Mouse (Mus musculus) neural tube, embryonic 13.5 days (tissue): ENCODE measurements around the gene Hltf. TPM values are rescaled to one million over a fixed set of nuclear protein-coding genes. Genes with fewer than 3 reads are reported as not detected.

Experiments used
- ATAC-seq: fragments of 200-750 bp; cut with Nextera tagmentation; 2 replicates; pipeline ENCODE4 v1.8.0; 2017; ENCODE audit warnings: low read depth, mild to moderate bottlenecking, moderate TSS enrichment, moderate library complexity
- H3K27ac ChIP-seq: fragments of 300-500 bp; sonication (generic); replicated peaks from 2 replicates; pipeline ENCODE4 v1.5.1; 2015; ENCODE audit warnings: moderate library complexity, mild to moderate bottlenecking, inconsistent platforms
- H3K27me3 ChIP-seq: fragments of 300-500 bp; sonication (generic); 2 replicates; pipeline ENCODE4 v1.6.1; 2015; ENCODE audit warnings: mild to moderate bottlenecking, inconsistent platforms
- H3K36me3 ChIP-seq: fragments of 300-500 bp; sonication (generic); 2 replicates; pipeline ENCODE4 v1.6.1; 2015; ENCODE audit warnings: mild to moderate bottlenecking, inconsistent platforms
- H3K4me1 ChIP-seq: fragments of 300-500 bp; sonication (generic); replicated peaks from 2 replicates; pipeline ENCODE4 v1.6.1; 2015; ENCODE audit warnings: inconsistent platforms
- H3K4me2 ChIP-seq: fragments of 300-500 bp; sonication (generic); 2 replicates; pipeline ENCODE4 v1.6.1; 2015; ENCODE audit warnings: inconsistent platforms, mild to moderate bottlenecking, moderate library complexity
- H3K4me3 ChIP-seq: fragments of 300-500 bp; sonication (generic); 2 replicates; pipeline ENCODE4 v1.5.1; 2015; ENCODE audit warnings: mild to moderate bottlenecking, inconsistent platforms
- H3K9ac ChIP-seq: fragments of 300-500 bp; sonication (generic); 2 replicates; pipeline ENCODE4 v1.6.1; 2015; ENCODE audit warnings: moderate library complexity, mild to moderate bottlenecking, inconsistent platforms
- H3K9me3 ChIP-seq: fragments of 300-500 bp; sonication (generic); 2 replicates; pipeline ENCODE4 v1.6.1; 2016; ENCODE audit warnings: inconsistent platforms
- WGBS: fragments of 180-500 bp; shearing (Covaris S2); methylation state at CpG from one replicate; pipeline ENCODE4 v1.1.7; 2015; 5-methylcytosine and 5-hydroxymethylcytosine counted together
- polyA plus RNA-seq: library from polyadenylated mRNA; unstranded; fragments of >200 nt; fragmentation: Nextera tagmentation; extraction: Ambion mirVana; gene quantifications from 2 replicates; pipeline ENCODE4 v1.2.1, GENCODE M21; 2015

Hltf gene
- polyA plus RNA-seq, 1 experiment from 2014 or later = 16.9 TPM

GRCm38 (mm10) chr3:20136868-20137581 lies 79.4 kb downstream of the Hltf start:
- Histone ChIP-seq H3K4me2 (no peak overlapping the region), H3K4me1 (no peaks in the 10 kb centered on the region), H3K4me3 (no peak overlapping the region), H3K9ac (no peak overlapping the region), H3K27ac (no peak overlapping the region), H3K27me3 (no peaks in the 10 kb centered on the region), H3K36me3 (no peaks in the 10 kb centered on the region), H3K9me3 (no peaks in the 10 kb centered on the region)
- no peak for ATAC-seq
- WGBS = 93% methylated on average over 9 of the region's 9 CpGs

- no peaks in the 10 kb centered on the region for H3K9me3 ChIP-seq
- H3K4me1 ChIP-seq = no peaks in the 10 kb centered on the region
- no peaks in the 10 kb centered on the region for H3K36me3 ChIP-seq
- no peaks in the 10 kb centered on the region for H3K27me3 ChIP-seq
- no peak for ATAC-seq
- H3K9ac ChIP-seq = no peak overlapping the region
- no peak overlapping the region for H3K4me3 ChIP-seq
- no peak overlapping the region for H3K27ac ChIP-seq
- H3K4me2 ChIP-seq = no peak overlapping the region
Observed at GRCm38 (mm10) chr3:20141240-20141639, 83.6 kb downstream of the Hltf start.

GRCm38 (mm10) chr3:20141679-20142078 lies 84.1 kb downstream of the Hltf start:
- Histone ChIP-seq H3K4me1 (no peaks in the 10 kb centered on the region), H3K4me2 (no peak overlapping the region), H3K4me3 (no peak overlapping the region), H3K27me3 (no peaks in the 10 kb centered on the region), H3K27ac (no peak overlapping the region), H3K36me3 (no peaks in the 10 kb centered on the region), H3K9me3 (no peaks in the 10 kb centered on the region), H3K9ac (no peak overlapping the region)
- no peak for ATAC-seq
- 14% methylated on average over 1 of the region's 1 CpGs for WGBS

GRCm38 (mm10) chr3:20142101-20142500 lies 84.5 kb downstream of the Hltf start:
- H3K4me2 ChIP-seq = no peak overlapping the region
- no peak for ATAC-seq
- H3K4me3 ChIP-seq = no peak overlapping the region
- no peaks in the 10 kb centered on the region for H3K9me3 ChIP-seq
- H3K4me1 ChIP-seq = no peaks in the 10 kb centered on the region
- no peaks in the 10 kb centered on the region for H3K36me3 ChIP-seq
- H3K27ac ChIP-seq = no peak overlapping the region
- H3K27me3 ChIP-seq = no peaks in the 10 kb centered on the region
- 92% methylated on average over 2 of the region's 2 CpGs for WGBS
- H3K9ac ChIP-seq = no peak overlapping the region

- Histone ChIP-seq H3K4me1 (no peaks in the 10 kb centered on the region), H3K4me3 (no peak overlapping the region), H3K36me3 (no peaks in the 10 kb centered on the region), H3K27me3 (no peaks in the 10 kb centered on the region), H3K9ac (no peak overlapping the region), H3K27ac (no peak overlapping the region), H3K4me2 (no peak overlapping the region), H3K9me3 (no peaks in the 10 kb centered on the region)
- 60% methylated on average over 3 of the region's 3 CpGs for WGBS
- ATAC-seq = no peak
Observed at GRCm38 (mm10) chr3:20142576-20142975, 85.0 kb downstream of the Hltf start.

GRCm38 (mm10) chr3:20143726-20144125 lies 86.1 kb downstream of the Hltf start:
- no peak for ATAC-seq
- H3K9me3 ChIP-seq = no peaks in the 10 kb centered on the region
- no peaks in the 10 kb centered on the region for H3K4me1 ChIP-seq
- no peak overlapping the region for H3K27ac ChIP-seq
- H3K27me3 ChIP-seq = no peaks in the 10 kb centered on the region
- H3K9ac ChIP-seq = no peak overlapping the region
- WGBS = 86% methylated on average over 3 of the region's 3 CpGs
- H3K36me3 ChIP-seq = 0 out of 2 replicates have a peak, but pooled peaks cover 2% of the 10 kb centered on the region
- no peak overlapping the region for H3K4me3 ChIP-seq
- no peak overlapping the region for H3K4me2 ChIP-seq

- no peaks in the 10 kb centered on the region for H3K4me1 ChIP-seq
- no peak overlapping the region for H3K9ac ChIP-seq
- 46% methylated on average over 2 of the region's 2 CpGs for WGBS
- no peaks in the 10 kb centered on the region for H3K27me3 ChIP-seq
- no peak overlapping the region for H3K27ac ChIP-seq
- H3K4me3 ChIP-seq = no peak overlapping the region
- 0 out of 2 replicates have a peak, but pooled peaks cover 3% of the 10 kb centered on the region for H3K36me3 ChIP-seq
- H3K9me3 ChIP-seq = no peaks in the 10 kb centered on the region
- H3K4me2 ChIP-seq = no peak overlapping the region
- ATAC-seq = no peak
Observed at GRCm38 (mm10) chr3:20144401-20144800, 86.8 kb downstream of the Hltf start.

- Histone ChIP-seq H3K9ac (no peak overlapping the region), H3K4me3 (no peak overlapping the region), H3K27me3 (no peaks in the 10 kb centered on the region), H3K27ac (no peak overlapping the region), H3K4me2 (no peak overlapping the region), H3K4me1 (no peaks in the 10 kb centered on the region), H3K9me3 (no peaks in the 10 kb centered on the region), H3K36me3 (0 out of 2 replicates have a peak, but pooled peaks cover 3% of the 10 kb centered on the region)
- ATAC-seq = no peak
- 81% methylated on average over 1 of the region's 1 CpGs for WGBS
Observed at GRCm38 (mm10) chr3:20145696-20146113, 88.1 kb downstream of the Hltf start.

GRCm38 (mm10) chr3:20146884-20147395 lies 89.3 kb downstream of the Hltf start:
- Histone ChIP-seq H3K9ac (no peak overlapping the region), H3K4me2 (no peak overlapping the region), H3K9me3 (no peaks in the 10 kb centered on the region), H3K27me3 (no peaks in the 10 kb centered on the region), H3K4me3 (no peak overlapping the region), H3K4me1 (no peaks in the 10 kb centered on the region), H3K27ac (no peak overlapping the region), H3K36me3 (0 out of 2 replicates have a peak, but pooled peaks cover 3% of the 10 kb centered on the region)
- peak; percentile 65 for ATAC-seq
- 73% methylated on average over 7 of the region's 7 CpGs for WGBS

- WGBS = 90% methylated on average over 5 of the region's 5 CpGs
- no peaks in the 10 kb centered on the region for H3K9me3 ChIP-seq
- no peak overlapping the region for H3K4me3 ChIP-seq
- H3K27ac ChIP-seq = no peak overlapping the region
- H3K36me3 ChIP-seq = 0 out of 2 replicates have a peak, but pooled peaks cover 3% of the 10 kb centered on the region
- no peak for ATAC-seq
- no peaks in the 10 kb centered on the region for H3K27me3 ChIP-seq
- no peak overlapping the region for H3K4me2 ChIP-seq
- H3K9ac ChIP-seq = no peak overlapping the region
- no peaks in the 10 kb centered on the region for H3K4me1 ChIP-seq
Observed at GRCm38 (mm10) chr3:20147647-20148046, 90.0 kb downstream of the Hltf start.

GRCm38 (mm10) chr3:20150511-20150910 lies 92.9 kb downstream of the Hltf start:
- ATAC-seq = no peak
- no peak overlapping the region for H3K4me2 ChIP-seq
- H3K4me1 ChIP-seq = peaks cover 10% of the 10 kb centered on the region
- H3K27me3 ChIP-seq = peaks cover 3% of the 10 kb centered on the region
- no peak overlapping the region for H3K9ac ChIP-seq
- no peaks in the 10 kb centered on the region for H3K9me3 ChIP-seq
- no peak overlapping the region for H3K27ac ChIP-seq
- WGBS = 80% methylated on average over 2 of the region's 2 CpGs
- no peak overlapping the region for H3K4me3 ChIP-seq
- 0 out of 2 replicates have a peak, but pooled peaks cover 3% of the 10 kb centered on the region for H3K36me3 ChIP-seq

GRCm38 (mm10) chr3:20151651-20152050 lies 94.0 kb downstream of the Hltf start:
- H3K27me3 ChIP-seq = peaks cover 10% of the 10 kb centered on the region
- ATAC-seq = no peak
- H3K4me2 ChIP-seq = no peak overlapping the region
- H3K36me3 ChIP-seq = 0 out of 2 replicates have a peak, but pooled peaks cover 3% of the 10 kb centered on the region
- H3K9me3 ChIP-seq = no peaks in the 10 kb centered on the region
- no peak overlapping the region for H3K9ac ChIP-seq
- H3K27ac ChIP-seq = no peak overlapping the region
- no peak overlapping the region for H3K4me3 ChIP-seq
- H3K4me1 ChIP-seq = peaks cover 10% of the 10 kb centered on the region
- 94% methylated on average over 3 of the region's 3 CpGs for WGBS
